Mouse (Mus musculus) C2C12 (cell line): ENCODE results near the gene Tmem230.
"Not testable (repeated sequence)": the region's sequence is repeated elsewhere in the genome, so short reads cannot be mapped to it uniquely, and the experiment has no call there.

Experiments
- CTCF ChIP-seq: IDR thresholded peaks from one replicate; pipeline ENCODE4 v1.5.1; 2011; ENCODE audit not compliant: control insufficient read depth, insufficient read depth, insufficient read length
- MAX ChIP-seq: IDR thresholded peaks from one replicate; pipeline ENCODE4 v1.6.1; 2011; ENCODE audit warnings: mild to moderate bottlenecking, control low read depth
- MYOD1 ChIP-seq: IDR thresholded peaks from one replicate; pipeline ENCODE4 v1.6.1; 2011; ENCODE audit warnings: low read depth; ENCODE audit not compliant: control insufficient read depth, insufficient read length
- MYOG ChIP-seq: IDR thresholded peaks from one replicate; pipeline ENCODE4 v1.6.1; 2011; ENCODE audit not compliant: control insufficient read depth, insufficient read length; ENCODE audit errors: extremely low read depth
- USF1 ChIP-seq: IDR thresholded peaks from one replicate; pipeline ENCODE4 v1.6.1; 2011; ENCODE audit warnings: low read depth, mild to moderate bottlenecking, control low read depth, moderate library complexity

- TF ChIP-seq MAX, CTCF, MYOD1, USF1, MYOG: not testable (repeated sequence)
Measured at GRCm38 (mm10) chr2:132240457-132240856, 7.2 kb downstream of the Tmem230 start.
